Mouse (Mus musculus): ENCODE data around the gene Dok7.

Dok7 gene

DNA sequence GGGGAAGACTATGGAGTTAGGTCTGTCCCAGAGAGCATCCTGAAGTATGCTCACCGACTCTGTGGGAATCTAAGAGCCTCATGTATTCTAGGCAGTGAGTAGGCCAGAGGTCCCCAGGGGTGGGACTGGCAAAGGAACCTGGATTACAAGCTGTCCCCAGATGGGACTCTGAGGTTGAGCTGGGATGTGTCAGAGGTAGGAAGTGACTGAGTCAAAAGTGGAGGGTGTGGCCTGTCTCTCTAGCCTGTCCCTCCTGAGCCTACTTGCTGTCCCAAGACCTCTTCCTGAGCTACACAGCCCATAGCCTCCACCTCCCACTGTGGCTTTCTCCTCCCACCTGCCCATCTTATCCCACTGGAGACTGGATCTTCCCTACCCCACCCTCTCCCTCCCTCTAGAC lies 1.6 kb downstream of the Dok7 start:
- no peak for DNase-seq

DNA sequence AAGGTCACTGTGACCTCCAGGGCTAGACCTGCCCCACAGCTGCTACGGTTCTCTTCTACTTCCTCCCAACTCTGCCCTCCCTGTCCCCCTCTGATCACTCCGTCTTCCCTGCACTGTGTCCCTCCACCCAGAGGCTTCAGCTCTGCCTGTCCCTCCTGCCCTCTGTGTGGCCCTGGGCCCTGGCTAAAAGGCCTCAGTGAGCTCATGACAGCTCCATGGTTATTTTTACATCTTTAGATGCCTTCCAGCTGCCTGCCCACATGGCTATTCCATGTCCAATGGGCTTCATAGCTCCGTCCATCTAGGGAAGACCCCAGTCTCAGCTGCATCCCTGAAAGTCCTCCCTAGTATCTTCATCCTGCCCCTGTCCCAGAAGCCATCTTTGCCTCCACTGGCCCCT lies 3.5 kb downstream of the Dok7 start:
- DNase-seq, result no peak

DNA sequence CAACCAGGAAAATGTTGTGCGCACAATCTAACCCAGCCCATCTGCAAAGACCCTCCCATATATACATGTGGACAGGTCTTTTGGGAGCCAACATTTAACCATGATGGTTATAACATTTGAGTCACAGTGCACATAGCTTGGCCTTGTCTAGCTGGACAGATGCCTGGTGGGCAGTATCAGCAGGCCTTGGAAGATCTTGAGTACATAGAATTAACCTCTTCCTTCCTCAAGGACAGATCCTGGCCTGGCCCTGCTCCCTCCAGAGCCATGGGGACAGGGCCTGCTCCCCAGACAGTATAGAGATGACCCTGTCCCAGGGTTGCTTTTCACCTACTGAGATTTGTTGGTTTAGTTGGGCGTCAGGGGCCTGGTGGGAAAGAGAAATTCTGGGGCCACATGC lies 13.3 kb downstream of the Dok7 start:
- DNase-seq, result no peak

DNA sequence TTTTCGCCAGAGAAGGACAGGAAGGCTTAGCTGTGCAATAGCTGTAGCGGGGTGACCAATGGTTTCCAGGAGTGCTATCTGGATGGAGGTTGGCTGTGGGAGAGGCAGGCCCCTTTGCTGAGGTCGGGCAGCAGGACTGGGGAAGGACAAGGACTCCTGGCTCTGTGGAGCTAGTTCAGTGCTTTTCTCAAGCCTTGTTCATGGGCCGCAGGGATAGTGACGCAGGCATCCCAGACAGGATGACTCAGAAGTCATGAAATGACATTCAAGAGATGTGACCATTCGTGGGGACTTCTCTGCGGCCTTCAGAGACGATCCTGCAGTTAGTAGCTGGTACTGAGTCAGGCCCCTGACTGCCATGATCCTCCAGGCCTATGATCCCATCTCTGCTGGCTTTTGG lies 13.7 kb downstream of the Dok7 start:
- DNase-seq, result no peak

DNA sequence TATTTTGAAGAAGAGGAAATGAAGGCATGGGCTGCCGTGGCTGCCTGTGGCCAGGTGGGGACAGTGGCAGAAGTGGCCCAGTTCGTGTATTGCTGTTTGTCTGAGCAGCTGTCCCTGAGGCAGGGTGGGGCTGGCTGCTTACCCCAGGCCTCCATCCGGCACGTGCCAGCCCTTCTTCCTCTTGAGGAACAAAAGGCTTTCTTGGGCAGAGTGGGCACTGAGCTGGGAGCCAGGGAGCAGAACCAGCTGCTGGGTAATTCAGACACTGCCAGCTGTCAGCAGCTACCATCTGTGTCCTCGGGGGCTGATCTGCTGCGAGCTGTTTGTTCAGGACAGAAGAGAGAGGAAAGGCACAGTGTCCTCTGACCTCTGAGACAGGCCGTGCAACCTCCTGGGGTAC lies 14.4 kb downstream of the Dok7 start:
- DNase-seq, result peak; percentile 40

DNA sequence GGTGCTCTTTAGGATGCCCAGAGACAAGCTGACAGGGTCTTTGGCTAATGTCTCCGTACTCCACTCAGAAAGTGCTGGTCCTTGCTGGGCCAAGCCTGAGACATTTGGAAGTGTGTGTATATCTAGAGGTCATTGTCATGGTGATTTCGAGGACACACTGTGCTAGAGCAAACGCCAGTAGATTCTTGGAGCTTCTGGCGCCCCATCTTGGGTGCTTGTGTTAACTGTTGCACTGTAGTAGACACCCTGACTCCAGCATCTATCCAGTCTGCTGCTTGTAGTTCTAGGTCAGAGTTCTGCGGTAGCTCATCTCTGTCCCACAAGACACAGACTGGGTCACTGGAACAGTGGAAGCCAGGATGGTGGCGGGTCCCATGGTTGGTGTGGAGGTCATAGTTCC lies 15.3 kb downstream of the Dok7 start:
- no peak for DNase-seq

DNA sequence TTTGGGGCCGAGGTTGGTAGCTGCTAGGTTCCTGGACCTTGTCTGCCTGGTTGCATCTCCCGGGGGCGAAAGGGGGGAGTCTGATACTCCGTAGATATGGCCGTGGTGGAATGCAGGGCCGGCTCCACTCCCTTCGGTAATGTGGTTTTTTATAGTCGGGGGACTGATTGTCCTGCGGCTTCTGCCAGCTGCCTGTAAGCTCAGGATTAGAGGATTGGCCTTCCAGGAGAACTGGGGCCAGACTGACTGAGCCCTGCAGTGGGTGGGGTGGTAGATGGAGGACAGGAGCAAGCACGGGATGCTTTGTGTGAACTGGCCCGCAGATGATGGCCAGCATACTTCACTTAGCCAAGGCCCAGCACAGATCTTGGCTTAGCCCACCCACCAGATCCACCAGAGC lies 16.7 kb downstream of the Dok7 start:
- DNase-seq, result no peak

DNA sequence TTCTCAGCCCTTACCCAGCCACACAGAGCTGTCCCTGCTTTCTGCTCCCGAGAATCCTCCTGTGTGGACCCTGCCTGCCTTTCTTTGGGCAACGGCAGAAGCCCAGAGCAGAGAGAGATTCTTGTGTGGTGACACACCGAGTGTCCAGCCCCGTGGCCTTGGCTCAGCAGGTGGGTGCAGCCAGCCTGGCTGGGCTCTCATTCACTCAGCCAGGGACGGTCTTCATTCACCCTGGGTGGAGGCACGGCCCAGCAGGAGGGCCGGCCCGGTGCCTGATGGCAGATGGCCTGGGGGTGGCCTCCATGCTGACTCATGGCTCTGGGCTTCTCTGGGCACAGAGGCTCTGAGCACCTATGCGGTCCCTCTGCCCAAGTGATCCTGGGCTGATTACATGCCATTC lies 17.4 kb downstream of the Dok7 start:
- no peak for DNase-seq

DNA sequence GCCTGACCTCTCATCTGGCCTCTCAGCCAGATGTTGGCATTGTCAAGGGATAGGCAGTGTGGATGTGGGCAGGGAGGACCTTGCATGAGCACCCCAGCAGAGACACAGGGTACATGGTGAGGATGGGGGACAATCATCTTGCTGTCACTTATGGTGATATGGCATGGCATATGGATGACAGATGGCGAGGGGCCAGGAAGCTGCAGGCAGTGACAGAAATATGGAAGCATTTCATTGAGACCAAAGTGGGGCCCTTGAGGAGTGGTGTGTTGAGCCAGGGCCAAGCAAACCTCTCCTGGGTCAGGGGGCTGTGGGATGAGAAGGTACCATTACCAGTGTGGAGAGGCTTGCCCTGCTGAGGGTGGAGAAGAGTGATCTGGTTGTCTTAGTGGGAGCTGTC lies 19.8 kb downstream of the Dok7 start:
- DNase-seq, result no peak

DNA sequence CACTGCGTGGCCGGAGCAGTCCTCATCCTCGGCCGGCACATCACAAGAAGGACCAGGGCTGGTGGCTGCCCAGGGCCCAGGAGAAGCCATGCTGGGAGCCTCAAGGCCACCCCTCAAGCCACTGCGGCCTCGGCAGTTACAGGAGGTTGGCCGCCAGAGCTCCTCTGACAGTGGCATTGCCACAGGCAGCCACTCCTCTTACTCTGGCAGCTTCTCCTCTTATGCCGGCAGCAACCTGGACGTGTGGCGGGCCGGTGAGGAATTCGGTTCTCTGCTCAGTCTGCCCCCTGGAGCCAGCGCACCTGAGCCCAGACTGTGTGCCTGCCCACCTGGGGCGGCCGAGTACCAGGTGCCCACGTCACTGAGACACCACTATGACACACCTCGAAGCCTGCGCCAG lies 22.5 kb downstream of the Dok7 start:
- DNase-seq, result no peak

DNA sequence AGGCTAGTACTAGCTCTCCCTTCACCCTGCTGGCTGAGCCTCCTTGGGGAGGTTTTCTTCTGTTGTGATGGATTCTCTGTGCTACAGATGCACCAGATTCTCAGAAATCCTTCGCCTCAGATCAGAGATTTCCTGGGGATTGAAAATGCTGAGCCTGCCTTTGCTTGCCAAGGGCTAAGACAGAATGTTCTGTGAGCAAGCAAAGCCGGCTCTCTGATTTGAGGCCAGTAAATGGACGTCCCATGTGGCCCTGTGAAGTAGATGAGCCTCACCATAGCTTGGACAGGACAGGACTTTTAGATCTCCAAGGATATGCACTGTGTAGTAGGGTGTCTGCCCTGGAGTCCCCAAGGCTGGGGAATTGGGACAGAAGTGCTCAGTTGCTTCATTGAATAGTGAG lies 28.3 kb downstream of the Dok7 start:
- no peak for DNase-seq

DNA sequence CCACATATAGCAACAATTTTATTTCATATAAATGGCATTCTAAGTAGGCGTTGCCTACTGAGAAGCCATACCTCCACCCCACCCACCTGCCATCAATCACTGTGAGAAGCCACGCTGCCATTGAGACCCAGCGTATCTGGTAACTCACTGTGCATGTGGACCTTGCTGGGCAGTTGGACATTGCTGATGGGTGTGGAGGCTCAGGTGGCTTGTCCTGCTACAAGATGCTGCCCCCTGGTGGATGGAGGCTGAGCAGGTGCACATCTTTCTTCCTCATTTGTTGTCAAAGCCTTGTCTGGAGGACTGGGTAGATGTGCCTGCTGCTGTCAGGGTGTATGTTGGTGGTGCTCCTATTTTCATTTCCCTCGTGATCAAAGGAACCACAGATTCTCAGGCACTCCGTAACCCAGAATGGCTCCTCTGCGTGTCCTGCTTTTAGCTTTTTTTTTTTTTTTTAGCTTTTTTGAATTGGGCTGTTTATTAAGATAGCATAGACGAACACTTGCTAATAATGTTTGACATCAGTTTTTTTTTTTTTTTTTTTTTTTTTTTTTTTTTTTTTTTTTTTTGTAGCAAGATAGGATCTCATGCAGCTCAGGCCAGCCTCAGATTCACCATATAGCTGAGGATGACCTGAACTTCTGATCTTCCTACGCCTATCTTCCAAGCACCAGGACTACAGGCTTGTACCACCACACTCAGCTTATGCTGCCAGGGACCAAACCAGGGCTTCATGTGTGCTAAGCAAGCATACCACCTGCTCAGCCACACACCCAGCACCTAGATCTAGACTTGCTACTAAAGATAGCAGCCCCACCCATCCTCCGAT lies 32.4 kb downstream of the Dok7 start:
- DNase-seq, result peak; percentile 55

DNA sequence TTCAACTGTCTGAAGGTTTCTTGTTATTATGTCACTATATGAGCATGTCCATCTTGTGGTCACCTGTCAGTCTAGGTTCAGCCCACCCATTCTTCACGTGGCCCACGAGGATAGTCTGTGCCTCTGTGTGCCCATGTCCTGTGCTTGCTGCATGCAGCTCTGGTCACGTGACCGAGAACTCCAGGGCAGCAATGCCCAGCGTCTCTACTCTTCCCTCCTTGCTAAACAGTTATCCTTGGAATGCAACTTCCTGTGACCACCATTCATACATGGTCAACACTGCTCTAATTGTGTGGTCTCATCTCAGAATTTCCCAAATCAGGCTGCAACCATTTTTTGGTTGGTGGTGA lies 33.0 kb downstream of the Dok7 start:
- DNase-seq, result no peak

DNA sequence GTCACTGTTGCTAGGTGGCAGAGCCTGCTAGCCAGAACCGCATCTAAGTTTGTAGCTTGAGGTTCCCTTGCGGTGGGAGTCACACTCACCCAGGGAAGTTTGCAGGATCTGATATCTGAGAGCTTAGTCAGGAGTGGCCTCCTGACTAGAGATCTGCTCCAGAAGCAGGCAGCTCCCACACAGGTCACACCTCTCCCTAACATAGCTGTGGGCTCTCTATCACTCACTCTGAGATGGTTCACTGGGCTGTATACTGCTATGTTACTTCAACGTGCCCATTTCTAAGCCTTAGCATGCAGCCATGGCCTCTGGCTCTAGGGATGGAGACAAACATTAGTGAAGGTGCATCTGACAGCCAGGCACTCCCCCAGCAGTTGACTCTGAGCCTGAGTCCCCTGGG lies 35.1 kb downstream of the Dok7 start:
- DNase-seq, result no peak

DNA sequence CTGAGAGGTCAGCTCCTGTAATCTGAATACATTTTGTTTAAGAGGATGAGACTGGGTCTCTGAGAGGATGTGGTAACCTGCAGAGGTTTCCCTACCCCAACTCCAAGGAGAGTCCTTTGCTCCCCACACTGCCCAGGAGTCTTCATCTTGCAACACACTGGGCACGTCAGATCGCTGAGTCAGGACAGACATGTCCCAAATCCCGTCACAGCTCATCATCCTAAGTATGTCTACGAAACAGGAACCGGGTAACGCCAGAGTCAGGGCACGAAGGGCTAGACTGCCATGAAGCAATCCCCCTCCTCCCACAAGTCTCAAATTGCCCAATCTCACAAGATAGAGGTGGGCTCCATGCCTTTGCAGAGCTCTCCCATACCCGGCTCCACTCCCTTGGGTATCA lies 46.5 kb downstream of the Dok7 start:
- DNase-seq, result no peak

DNA sequence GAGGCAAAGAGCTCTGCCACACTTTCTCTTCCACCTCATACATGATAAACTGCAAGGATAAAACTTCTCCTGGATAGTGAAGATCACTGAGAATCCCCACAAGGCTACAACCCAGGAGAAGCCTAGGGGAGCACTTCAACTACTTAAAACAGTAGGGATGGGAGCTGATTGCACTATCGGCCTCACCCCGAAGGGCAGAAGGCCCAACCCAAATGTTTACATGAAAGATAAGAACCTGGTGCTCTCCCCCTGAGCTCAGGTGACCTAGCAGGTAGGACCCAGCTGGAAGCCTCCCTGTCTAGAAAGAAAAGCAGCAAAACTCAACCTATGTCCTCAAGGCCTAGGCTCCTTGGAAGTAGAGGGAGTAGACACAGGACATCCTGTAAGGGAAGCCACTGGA lies 47.0 kb downstream of the Dok7 start:
- DNase-seq, result no peak

DNA sequence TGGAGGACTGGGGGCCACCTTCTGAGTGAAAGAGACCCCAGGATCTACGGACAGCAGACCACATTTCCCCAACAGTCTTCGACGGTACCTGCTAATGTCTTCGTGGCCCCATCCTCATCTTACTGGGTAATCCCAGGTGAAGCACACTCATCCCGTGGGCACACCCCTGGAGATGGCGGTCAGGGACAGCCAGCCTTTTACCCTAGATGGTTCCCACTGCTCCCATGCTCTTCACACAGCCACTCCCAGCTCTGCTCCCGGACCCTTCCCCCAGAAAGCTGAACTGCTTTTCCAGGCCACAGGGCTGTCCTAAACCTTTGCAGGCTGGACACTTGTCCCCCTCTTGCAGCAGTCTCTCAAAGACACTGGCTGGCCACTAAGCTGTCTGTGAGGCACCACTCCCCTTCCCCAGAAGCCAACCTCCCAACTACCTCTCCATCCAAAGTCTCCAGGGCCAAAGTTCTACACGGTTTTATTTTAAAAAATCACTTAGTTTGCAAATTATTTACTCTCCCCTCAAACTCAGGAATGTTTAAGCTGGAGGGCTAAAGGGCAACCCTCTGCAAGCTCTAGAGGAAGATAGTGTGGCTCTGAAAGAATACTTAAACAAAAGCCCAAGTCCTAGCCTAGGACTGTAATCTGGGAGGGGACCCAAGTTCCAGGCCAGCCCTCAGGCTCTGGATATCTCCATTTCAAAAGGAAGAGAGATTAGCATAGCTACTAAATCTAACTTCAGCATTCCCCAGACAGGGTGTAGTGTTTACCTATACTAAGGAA lies 47.8 kb downstream of the Dok7 start:
- no peak for DNase-seq

DNA sequence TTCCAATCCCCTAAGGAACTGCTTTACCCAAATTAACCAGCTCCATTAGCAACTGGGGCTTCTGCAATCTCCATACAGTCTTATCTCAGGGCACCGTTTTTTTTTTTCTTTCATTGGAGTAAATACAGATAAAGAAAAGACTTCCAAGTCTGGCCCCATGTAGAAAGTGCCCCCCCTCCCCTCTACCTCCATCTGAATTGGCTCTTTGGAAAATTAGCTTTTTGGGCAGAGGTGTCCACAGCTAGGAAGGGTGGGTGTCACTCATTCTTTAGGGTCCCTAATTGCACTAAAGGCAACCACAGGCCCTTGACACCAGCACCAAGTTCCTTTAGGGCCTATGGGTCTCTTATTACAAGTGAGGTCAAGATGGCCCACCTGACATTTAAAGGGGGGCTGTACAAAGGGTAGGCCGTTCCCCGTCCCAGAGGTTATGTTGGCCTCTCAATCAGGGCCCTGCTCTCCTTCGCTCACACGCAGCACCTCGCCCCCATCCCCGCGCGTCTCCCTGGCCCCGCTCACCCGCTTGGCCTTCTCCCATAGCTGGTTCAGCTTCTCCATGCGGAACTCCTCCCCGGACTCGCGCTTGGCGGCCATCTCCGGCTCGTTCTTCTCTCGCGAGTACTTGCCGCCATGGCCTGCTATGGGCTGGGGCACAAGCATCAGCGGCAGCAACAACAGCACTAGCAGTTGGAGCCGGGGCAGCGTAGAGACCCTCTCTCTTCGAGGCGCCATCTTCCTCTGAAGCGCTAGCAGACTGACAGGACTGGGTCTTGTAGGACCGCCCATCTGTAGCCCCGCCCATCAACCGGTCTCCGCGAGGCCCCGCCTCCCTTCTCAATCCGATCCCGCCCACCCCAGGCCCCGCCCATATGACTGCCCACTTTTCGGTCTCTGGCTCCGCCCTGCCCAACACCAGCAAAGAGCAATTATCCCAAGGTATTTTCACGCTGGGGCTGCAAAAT lies 48.7 kb downstream of the Dok7 start, which contains the start of gene Lrpap1:
Lrpap1 (minus strand) TSS at position 807 of the 962 bp plus-strand sequence.
- peak; percentile 91 for DNase-seq

DNA sequence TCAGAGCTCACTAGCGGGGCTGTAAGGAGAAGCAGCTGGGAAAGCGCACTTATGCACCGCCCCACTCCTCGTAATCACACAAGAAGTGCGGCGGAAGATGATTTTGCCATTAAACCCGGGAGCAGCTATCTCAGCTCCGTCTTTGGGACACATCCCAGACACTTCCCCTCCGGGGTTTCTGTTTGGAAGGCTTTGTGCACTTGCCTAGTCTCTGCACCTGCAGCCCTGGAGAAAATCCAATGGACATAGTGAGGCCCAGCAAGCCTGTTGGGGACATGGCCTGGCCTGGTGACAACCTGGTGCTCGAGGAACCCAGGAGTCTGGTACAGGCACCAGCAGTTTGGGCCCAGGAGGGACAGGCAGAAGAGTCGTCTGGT lies 49.3 kb downstream of the Dok7 start:
- DNase-seq, result no peak

DNA sequence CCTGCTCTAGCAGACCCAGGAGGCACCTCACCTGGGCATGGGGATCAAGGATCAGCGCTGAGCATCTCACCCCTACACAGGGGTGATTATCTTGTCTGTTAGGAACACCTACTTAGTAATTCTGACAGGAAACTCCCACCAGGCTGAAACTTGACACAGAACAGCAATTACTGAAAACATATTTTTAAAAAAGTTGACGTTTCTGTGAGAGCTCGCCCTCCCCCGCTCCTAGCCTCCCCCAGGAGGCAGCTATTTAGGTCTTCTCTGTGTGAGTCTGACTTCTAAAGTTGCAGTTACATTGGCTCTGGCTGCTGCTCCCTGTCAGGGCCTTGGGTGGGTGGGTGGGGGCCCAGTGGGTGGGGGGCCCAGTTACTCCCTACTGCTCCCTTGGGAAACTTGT lies 55.9 kb downstream of the Dok7 start:
- peak; percentile 75 for DNase-seq

DNA sequence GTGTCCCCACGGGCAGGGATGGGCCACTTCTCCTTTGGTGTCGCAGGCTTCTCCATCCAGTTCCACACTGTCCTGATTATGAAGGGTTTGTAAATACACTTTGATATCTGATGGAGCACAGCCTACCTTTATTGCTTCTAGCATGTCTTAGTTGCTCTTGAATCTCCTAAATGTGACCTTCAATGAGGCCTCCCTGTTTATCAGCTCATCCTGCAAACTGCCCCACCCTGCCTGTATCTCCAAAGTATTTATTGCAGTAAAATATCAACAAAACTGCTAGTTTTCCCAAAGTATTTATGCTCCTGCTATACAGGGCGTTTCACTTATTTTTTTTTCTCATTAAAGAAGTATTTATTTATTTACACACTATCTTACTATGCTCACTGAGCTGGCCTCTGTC lies 59.4 kb downstream of the Dok7 start:
- no peak for DNase-seq

DNA sequence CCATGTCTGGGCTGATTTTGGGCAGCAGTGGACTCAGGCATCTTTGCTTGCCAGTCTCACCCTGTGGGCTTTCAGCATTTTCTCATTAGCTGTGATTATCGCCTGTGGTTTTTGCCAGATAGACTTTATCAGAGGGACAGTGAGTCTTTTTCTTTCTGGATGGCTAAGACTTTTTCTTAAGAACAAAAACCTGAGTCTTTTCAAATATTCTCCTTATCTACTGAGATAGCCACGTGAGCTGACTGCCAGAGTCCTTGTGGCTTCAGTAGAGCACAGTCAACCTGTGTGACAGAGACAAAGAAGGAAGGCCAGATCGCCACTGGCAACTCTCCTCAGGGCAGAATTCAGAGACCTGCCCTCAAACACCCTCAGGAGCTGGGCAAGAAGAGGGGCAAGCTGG lies 61.1 kb downstream of the Dok7 start:
- no peak for DNase-seq

DNA sequence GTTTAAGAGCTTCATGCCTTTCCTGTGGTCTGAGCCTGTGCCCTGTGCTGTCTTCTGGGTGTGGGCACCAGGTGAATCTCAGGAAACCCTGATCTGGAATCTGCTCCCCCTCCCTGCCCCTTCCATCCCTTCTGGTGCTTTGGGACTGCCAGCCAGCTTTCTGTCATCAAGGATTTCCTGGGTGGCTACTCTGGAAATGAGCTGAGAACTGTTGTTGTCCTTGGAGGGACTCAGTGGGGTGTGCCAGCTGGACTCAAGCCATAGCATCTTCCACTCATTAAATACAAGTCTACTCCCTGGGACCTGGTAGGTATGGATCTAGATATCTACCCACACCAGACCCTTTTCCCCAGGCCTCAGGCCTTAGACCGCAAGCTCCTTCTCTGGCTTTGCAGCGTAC lies 61.9 kb downstream of the Dok7 start:
- DNase-seq, result no peak
